Mouse (Mus musculus) heart, adult 2 months (tissue): ENCODE measurements at regions not wholly inside any gene's neighbourhood (a gene's known extent, or its start where the extent isn't known, plus 50 kb on each side); places are given as distances from the start of the nearest gene placed in this dataset.

Experiments used
- CTCF ChIP-seq: fragments of 200-600 bp; IDR thresholded peaks from 2 replicates; pipeline ENCODE4 v1.8.1; 2022; ENCODE audit warnings: antibody characterized with exemption, mild to moderate bottlenecking, moderate library complexity
- EP300 ChIP-seq: fragments of 200-500 bp; IDR thresholded peaks from 2 replicates; pipeline ENCODE4 v1.6.1; 2011; ENCODE audit warnings: low read depth, low read length, control low read depth; ENCODE audit not compliant: insufficient read depth
- POLR2A ChIP-seq: fragments of 200-500 bp; IDR thresholded peaks from 2 replicates; pipeline ENCODE4 v1.6.1; 2011; ENCODE audit warnings: mild to moderate bottlenecking, low read depth, low read length, control low read depth; ENCODE audit not compliant: insufficient read depth

DNA sequence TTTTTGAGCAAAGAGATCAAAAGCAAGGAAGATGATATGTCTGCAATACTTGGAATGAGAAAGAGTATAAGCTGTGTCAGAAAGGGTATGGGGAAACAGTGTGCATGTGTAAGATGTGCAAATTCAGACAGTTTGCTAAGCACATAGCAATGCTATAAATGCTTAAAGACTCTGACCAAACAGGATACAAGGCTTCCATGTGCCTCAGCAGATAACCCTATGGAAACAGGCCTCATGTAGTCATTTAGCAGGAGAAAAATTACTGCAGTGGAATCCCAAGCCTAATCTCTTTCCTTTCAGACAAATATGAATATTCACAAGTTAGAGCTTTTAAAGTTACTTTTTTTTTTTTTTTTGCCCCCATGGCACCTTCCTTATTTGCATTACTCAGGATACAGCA is 3189.8 kb upstream of the Lrrc6 start:
- TF ChIP-seq EP300 (no peak), POLR2A (no peak), CTCF (no peak)
